Mouse (Mus musculus) c-Kit-positive CD71-positive TER-119-negative erythroid progenitor cells, embryonic 14.5 days (primary cell): ENCODE data around the gene Olfr1106.

Source experiments
- DNase-seq: peaks from one replicate; pipeline ENCODE4 v3.0.0-alpha.2; 2013; ENCODE audit warnings: low read depth

Gene Olfr1106

DNA sequence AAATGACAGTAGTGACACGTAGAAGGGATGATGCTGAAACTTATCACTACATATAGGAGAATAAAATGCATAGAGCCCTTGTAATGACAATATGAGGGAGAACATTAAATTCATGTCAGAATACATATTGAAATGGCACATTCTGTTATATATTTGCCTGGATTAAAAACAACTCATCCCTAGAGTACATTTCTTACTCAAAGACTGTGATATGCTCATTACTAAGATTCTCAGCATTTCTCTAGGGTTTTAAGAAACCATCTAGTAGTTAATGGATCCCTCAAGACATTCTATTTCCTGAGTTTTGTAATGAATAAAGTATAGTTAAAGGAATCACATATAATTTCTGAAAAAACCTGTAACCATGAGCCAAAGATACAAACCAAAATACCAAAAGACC, at the start of gene Olfr1106:
TSS of gene Olfr1106 (minus strand) at position 101 of the 400 bp plus-strand sequence.
- DNase-seq = no peak

DNA sequence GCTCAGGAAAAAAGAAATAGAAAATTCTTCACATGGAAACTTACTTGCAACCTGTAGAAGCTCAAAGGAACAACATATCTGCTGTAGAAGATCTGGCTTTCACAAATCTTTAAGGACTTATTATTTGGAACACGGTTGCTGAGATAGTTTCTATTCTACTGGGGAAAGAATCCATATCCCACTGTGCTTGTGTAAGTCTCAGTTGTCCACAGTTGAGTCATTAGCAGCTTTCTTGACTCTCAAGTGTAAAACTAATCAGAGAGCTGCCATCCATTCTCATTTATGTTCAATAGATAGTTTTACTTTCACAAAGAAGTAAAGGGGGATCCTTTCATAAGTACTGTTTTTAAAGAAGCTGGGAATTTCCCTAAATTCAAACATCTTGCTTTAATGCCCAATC, 43.8 kb upstream of the Olfr1106 start, which contains the start of gene Olfr1109:
TSS of gene Olfr1109 (minus strand) at position 101 of the 400 bp plus-strand sequence.
- DNase-seq = no peak

DNA sequence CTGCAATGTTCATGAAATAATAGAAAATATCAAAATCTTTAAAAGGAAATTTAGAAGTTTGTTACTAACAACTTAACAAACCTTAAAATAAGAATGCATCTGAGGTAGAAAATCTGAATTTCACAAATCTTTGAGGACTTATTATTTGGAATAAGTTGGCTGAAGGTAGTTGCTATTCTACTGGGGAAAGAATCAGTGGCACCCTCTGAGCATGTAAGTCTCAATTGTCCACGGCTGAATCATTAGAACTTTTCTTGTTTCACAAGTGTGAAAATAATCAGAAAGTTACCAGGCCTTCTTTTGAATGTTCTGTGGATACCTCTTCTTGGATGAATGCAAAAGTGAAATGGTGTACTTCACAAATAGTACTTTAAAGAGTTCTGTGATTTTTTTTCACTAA, 23.6 kb upstream of the Olfr1106 start, which contains the start of gene Olfr1107:
TSS of gene Olfr1107 (minus strand) at position 101 of the 400 bp plus-strand sequence.
- no peak for DNase-seq

DNA sequence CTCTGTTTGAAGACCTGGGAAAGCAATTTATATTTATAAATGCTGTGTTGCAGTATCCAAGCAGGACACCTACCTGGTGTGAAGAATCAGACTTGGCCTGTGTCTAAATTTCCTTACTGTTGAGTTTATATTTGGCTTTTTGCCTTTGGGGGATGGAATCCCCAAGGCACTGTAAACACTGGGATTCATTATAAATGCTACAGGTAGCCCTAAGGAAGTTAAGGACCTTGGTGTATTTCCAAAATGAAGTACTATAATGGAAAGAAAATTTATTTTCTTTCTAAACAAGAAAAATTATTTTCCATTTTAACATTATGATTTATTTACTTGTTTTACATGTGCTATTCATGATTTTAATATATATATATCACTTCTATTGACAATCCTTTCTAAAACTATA, 15.6 kb downstream of the Olfr1106 start, which contains the start of gene Olfr1105:
TSS of gene Olfr1105 (minus strand) at position 101 of the 400 bp plus-strand sequence.
- no peak for DNase-seq

DNA sequence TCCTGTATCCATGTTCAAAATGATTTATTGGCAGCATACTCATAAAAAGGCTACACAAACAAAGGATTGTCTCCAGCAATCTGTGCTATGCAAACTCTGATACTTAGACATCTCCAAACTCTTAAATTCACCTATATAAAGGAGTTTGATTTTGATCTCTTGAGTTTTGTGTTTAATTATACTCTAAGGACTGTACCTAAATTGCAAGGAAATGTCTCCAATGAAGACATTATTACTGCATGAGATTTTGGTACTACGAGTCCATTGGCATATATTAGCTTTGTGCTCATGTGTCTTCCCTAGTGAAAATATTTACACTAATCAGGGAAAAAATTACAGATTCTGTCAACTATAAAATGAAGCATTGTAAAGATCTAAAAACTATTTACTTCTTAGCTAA, 25.1 kb downstream of the Olfr1106 start, which contains the start of gene Olfr1104:
TSS of gene Olfr1104 (minus strand) at position 101 of the 400 bp plus-strand sequence.
- no peak for DNase-seq

DNA sequence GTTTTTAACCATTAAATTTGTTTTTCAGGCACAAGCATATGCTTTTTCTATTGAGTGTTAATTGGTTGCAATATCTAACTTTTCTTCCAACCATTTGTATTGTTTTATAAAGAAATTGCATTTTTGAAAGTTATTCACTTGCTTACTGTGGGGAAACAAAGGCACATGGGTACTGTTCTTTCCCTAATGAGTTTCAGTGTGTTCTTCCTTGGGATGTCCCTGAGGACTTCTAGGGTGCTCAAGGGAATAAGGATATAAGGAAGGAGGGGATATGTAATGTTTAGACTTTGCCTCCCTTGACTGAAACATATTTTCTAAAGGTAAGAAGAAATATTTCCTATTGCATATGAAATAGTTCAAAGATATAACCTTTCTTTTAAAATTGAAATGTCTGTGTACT, 54.0 kb downstream of the Olfr1106 start, which contains the start of gene Olfr1102:
TSS of gene Olfr1102 (plus strand) at position 301 of the 400 bp plus-strand sequence.
- no peak for DNase-seq
